Mouse (Mus musculus): ENCODE measurements around the gene Olfr314. TPM values are rescaled to one million over a fixed set of nuclear protein-coding genes. Genes with fewer than 3 reads are reported as not detected.

Gene Olfr314
- polyA plus RNA-seq (2012; rRNA removed): not detected in 2 replicates

GRCm38 (mm10) chr11:58782480-58783089 lies at the start of gene Olfr314:
TSS of gene Olfr314 (plus strand) at chr11:58782952.

GRCm38 (mm10) chr11:58738792-58739262 lies 43.9 kb upstream of the Olfr314 start, which contains the start of gene Olfr317:
TSS of gene Olfr317 (minus strand) at chr11:58739212.

GRCm38 (mm10) chr11:58752434-58752833 lies 30.3 kb upstream of the Olfr314 start, which contains the start of gene Olfr316:
TSS of gene Olfr316 (plus strand) at chr11:58752734.

GRCm38 (mm10) chr11:58772888-58773287 lies 9.9 kb upstream of the Olfr314 start, which contains the start of gene Olfr315:
TSS of gene Olfr315 (plus strand) at chr11:58773188.

GRCm38 (mm10) chr11:58801558-58802228 lies 18.9 kb downstream of the Olfr314 start, which contains the start of gene Fam183b:
TSS of gene Fam183b (minus strand) at chr11:58801960.

GRCm38 (mm10) chr11:58814700-58815099 lies 31.9 kb downstream of the Olfr314 start, which contains the start of gene Olfr313:
TSS of gene Olfr313 (plus strand) at chr11:58815000.

GRCm38 (mm10) chr11:58828937-58829336 lies 46.2 kb downstream of the Olfr314 start, which contains the start of gene Olfr312:
TSS of gene Olfr312 (plus strand) at chr11:58829237.

Other genes starting within 250 kb of the Olfr314 start
- gene Olfr330, start 248.1 kb upstream of the Olfr314 start, polyA plus RNA-seq (2012; rRNA removed): not detected in 2 replicates
- not detected in 2 replicates for gene Olfr329-ps, start 236.5 kb upstream of the Olfr314 start, polyA plus RNA-seq (2012; rRNA removed)
- 0.02 and 0.03 TPM in 2 replicates for gene Olfr328, start 227.3 kb upstream of the Olfr314 start, polyA plus RNA-seq (2012; rRNA removed)
- 0.06 and 0.08 TPM in 2 replicates for gene Olfr224, start 212.4 kb upstream of the Olfr314 start, polyA plus RNA-seq (2012; rRNA removed)
- not detected in 2 replicates for gene Olfr325, start 205.2 kb upstream of the Olfr314 start, polyA plus RNA-seq (2012; rRNA removed)
- gene Olfr324, start 187.8 kb upstream of the Olfr314 start, polyA plus RNA-seq (2012; rRNA removed): 0.03 and 0.05 TPM in 2 replicates
- not detected in 2 replicates for gene 2210407C18Rik, start 166.9 kb upstream of the Olfr314 start, polyA plus RNA-seq (2012; rRNA removed)
- not detected in 2 replicates for gene Olfr323, start 152.5 kb upstream of the Olfr314 start, polyA plus RNA-seq (2012; rRNA removed)
- gene Trim58, start 142.5 kb upstream of the Olfr314 start, polyA plus RNA-seq (2012; rRNA removed): 0.11 TPM in 1 of 2 replicates, not detected in the other
- gene Olfr322, start 124.2 kb upstream of the Olfr314 start, polyA plus RNA-seq (2012; rRNA removed): 0.01 TPM in 1 of 2 replicates, not detected in the other
- not detected in 2 replicates for gene Olfr320, start 101.9 kb upstream of the Olfr314 start, polyA plus RNA-seq (2012; rRNA removed)
- not detected in 2 replicates for gene Olfr319, start 83.8 kb upstream of the Olfr314 start, polyA plus RNA-seq (2012; rRNA removed)
- gene Olfr318, start 58.9 kb upstream of the Olfr314 start, polyA plus RNA-seq (2012; rRNA removed): not detected in 2 replicates
- gene Olfr317, start 43.7 kb upstream of the Olfr314 start, polyA plus RNA-seq (2012; rRNA removed): 0.16 and 0.28 TPM in 2 replicates
- not detected in 2 replicates for gene Olfr316, start 30.2 kb upstream of the Olfr314 start, polyA plus RNA-seq (2012; rRNA removed)
- gene Olfr315, start 9.8 kb upstream of the Olfr314 start, polyA plus RNA-seq (2012; rRNA removed): not detected in 2 replicates
- 2.4 and 3.0 TPM in 2 replicates for gene Fam183b, start 19.0 kb downstream of the Olfr314 start, polyA plus RNA-seq (2012; rRNA removed)
- not detected in 2 replicates for gene Olfr313, start 32.0 kb downstream of the Olfr314 start, polyA plus RNA-seq (2012; rRNA removed)
- gene Olfr312, start 46.3 kb downstream of the Olfr314 start, polyA plus RNA-seq (2012; rRNA removed): not detected in 2 replicates
- gene Olfr311, start 56.3 kb downstream of the Olfr314 start, polyA plus RNA-seq (2012; rRNA removed): not detected in 2 replicates
- gene Gm12258, start 64.2 kb downstream of the Olfr314 start, polyA plus RNA-seq (2012; rRNA removed): 27.6 and 31.1 TPM in 2 replicates
- 9.6 and 10.4 TPM in 2 replicates for gene 2810021J22Rik, start 84.3 kb downstream of the Olfr314 start, polyA plus RNA-seq (2012; rRNA removed)
- 5.4 and 5.7 TPM in 2 replicates for gene Zfp39, start 121.3 kb downstream of the Olfr314 start, polyA plus RNA-seq (2012; rRNA removed)
- gene Btnl10, start 135.0 kb downstream of the Olfr314 start, polyA plus RNA-seq (2012; rRNA removed): 0.02 and 0.04 TPM in 2 replicates
- gene Rnf187, start 156.0 kb downstream of the Olfr314 start, polyA plus RNA-seq (2012; rRNA removed): 468 and 484 TPM in 2 replicates
- 589 and 846 TPM in 2 replicates for gene Hist3h2ba, start 166.0 kb downstream of the Olfr314 start, polyA plus RNA-seq (2012; rRNA removed)
- gene Hist3h2a, start 171.7 kb downstream of the Olfr314 start, polyA plus RNA-seq (2012; rRNA removed): 100 and 126 TPM in 2 replicates
- 1.8 and 1.9 TPM in 2 replicates for gene Trim17, start 171.7 kb downstream of the Olfr314 start, polyA plus RNA-seq (2012; rRNA removed)
- gene Trim11, start 195.1 kb downstream of the Olfr314 start, polyA plus RNA-seq (2012; rRNA removed): 29.6 and 30.8 TPM in 2 replicates

Measured in central nervous system, embryonic 14 days (tissue).